Mouse (Mus musculus): ENCODE measurements around the gene Btnl6.
"Not testable (repeated sequence)": the region's sequence is repeated elsewhere in the genome, so short reads cannot be mapped to it uniquely, and the experiment has no call there.

Gene Btnl6

DNA sequence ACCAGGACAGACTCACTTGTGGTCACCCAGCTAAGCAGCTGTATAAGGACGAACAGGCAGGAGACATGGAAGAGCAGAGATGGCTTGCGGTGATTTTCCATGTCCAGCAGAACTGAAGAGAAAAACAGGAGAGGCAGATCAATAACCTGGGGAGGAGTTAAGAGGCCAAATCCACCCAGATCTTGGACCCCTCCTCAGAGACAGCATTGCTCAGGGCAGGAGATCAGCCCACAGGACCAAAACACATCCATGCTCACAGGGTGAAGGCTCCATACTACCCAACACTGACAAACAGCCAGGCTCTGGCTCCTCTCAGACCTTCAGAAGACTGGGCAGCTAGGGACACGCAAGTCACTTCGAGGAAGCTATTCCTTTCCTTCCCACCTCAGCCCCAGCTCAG lies at the start of gene Btnl6:
Btnl6 (minus strand) TSS at position 101 of the 400 bp plus-strand sequence.
- DNase-seq (ENCODE audit: low spot score in 2 of 2) = no peak

- DNase-seq (ENCODE audit: low spot score in 2 of 2) = no peak
Observed at GRCm38 (mm10) chr17:34564796-34565195, 47.6 kb upstream of the Btnl6 start.

- no peak for DNase-seq (ENCODE audit: low spot score in 2 of 2)
Observed at GRCm38 (mm10) chr17:34564003-34564421, 46.9 kb upstream of the Btnl6 start, which contains the start of gene Notch4. Gene Notch4 (plus strand): TSS chr17:34564268.

DNA sequence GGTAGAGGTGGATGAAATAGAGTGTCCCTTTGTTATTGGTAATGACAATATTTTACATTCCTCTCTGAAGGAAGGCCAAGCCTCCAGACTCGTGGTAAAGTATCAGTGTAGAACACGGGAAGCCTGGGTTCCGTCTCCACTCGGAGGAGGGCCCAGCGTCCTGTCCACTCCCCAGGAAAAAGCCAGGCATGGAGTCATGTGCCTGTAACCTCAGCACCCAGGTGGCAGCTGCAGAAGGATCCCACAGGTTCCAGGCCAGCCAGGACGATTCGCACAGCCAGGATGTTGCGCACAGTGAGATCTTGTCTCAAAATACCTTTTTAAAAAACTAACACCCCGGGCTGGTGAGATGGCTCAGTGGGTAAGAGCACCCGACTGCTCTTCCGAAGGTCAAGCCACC lies 46.2 kb upstream of the Btnl6 start:
- DNase-seq (ENCODE audit: low spot score in 2 of 2) = no peak

- DNase-seq (ENCODE audit: low spot score in 2 of 2) = no peak
Observed at GRCm38 (mm10) chr17:34562595-34562994, 45.4 kb upstream of the Btnl6 start.

- no peak for DNase-seq (ENCODE audit: low spot score in 2 of 2)
Observed at GRCm38 (mm10) chr17:34561200-34561599, 44.0 kb upstream of the Btnl6 start.

- DNase-seq (ENCODE audit: low spot score in 2 of 2) = no peak
Observed at GRCm38 (mm10) chr17:34560438-34560837, 43.3 kb upstream of the Btnl6 start.

DNA sequence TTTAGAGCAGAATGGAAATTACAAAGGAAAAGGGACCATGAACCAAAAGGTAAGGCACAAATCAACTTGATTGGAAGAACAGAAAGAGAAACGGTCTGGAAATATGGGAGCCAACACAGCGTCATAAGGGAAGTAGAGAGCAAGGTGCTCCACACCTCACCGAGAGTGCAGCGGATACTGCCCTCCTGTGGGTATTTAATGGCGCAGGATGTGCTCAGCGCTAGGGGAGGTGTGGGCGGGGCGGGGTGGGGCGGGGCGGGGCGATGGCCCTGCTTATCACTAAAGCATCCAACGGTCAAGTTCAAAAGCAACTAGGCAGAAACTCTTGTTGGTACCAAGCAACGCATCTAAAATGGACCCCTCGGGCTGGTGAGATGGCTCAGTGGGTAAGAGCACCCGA lies 42.7 kb upstream of the Btnl6 start:
- no peak for DNase-seq (ENCODE audit: low spot score in 2 of 2)

DNA sequence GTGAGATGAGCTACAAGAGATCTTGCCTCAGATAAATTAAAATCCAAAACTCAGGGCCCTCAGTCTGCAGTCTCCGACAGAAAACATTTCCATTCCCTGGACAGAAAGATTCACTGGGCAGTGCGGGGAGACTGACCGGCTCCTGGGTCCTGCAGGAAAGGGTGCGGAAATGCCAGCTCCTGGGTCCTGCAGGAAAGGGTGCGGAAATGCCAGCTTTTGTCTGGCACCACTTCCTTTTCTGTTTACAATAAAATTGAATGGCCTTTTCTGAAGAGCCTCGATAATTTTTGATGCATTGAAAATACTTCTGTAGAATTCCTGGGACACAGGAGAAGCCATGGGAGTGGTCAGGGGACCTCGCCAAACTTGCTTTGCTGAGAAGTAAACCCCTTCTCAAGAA lies 42.0 kb upstream of the Btnl6 start:
- no peak for DNase-seq (ENCODE audit: low spot score in 2 of 2)

DNA sequence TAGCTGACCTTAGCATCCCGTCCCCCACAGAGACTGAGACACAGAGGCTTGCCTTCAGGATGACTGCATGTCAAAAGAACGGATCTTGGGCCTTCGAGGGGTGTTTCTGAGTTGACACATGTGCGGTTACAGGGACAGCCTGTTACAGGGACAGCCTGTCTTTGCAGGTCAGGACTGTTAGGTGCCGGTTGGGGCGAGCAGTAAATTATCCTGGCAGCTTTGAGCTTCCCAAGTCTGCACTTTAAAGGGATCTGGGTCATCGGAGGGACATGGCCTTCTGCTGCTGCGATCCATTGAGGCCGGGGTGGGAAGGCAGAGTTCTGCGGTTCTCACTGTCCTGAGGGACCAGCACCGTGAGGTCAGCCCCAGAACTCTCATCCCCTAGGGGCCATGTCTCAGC lies 40.3 kb upstream of the Btnl6 start:
- no peak for DNase-seq (ENCODE audit: low spot score in 2 of 2)

DNA sequence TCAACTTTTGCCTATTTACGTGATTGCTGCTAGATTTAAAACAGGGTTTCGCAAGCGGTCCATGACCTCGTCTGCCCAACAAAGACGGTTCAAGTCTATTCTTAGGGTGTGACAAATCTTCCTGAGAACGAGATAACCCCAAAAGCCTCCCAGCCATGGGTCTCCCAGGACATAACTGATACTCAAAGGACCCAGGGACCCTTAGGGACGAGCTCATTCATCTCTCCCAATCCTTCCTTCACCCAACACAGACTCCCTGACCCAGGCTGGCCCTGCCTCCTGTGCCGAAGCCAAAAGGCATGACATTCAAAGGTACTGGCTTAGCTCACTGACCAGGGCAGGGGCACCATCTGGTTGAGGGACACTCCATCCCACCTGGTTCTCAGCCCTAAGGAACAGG lies 39.3 kb upstream of the Btnl6 start:
- no peak for DNase-seq (ENCODE audit: low spot score in 2 of 2)

DNA sequence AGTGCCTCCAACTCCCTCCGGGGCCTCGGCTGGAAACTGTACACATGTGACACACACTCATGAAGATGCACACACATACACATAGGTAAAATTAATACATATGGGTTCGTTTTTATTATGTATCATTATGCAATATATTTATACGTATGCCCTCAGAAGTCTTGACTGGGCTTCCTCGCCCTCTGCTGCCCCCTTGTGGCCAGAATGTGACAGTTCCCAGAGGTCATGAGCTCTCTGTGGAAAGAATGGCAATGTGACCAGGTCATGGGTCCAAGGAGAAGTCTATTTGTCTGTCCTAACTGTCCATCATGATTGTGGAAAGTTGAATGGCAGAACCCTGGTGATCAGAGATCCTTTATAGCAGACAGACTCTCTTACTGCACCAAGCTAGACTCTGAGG lies 38.3 kb upstream of the Btnl6 start:
- peak; percentile 63 to 77 for DNase-seq (ENCODE audit: low spot score in 2 of 2)

GRCm38 (mm10) chr17:34549843-34550242 lies 32.7 kb upstream of the Btnl6 start:
- no peak for DNase-seq (ENCODE audit: low spot score in 2 of 2)

- DNase-seq (ENCODE audit: low spot score in 2 of 2) = no peak
Observed at GRCm38 (mm10) chr17:34549156-34549555, 32.0 kb upstream of the Btnl6 start.

GRCm38 (mm10) chr17:34547601-34548000 lies 30.4 kb upstream of the Btnl6 start:
- no peak for DNase-seq (ENCODE audit: low spot score in 2 of 2)

DNA sequence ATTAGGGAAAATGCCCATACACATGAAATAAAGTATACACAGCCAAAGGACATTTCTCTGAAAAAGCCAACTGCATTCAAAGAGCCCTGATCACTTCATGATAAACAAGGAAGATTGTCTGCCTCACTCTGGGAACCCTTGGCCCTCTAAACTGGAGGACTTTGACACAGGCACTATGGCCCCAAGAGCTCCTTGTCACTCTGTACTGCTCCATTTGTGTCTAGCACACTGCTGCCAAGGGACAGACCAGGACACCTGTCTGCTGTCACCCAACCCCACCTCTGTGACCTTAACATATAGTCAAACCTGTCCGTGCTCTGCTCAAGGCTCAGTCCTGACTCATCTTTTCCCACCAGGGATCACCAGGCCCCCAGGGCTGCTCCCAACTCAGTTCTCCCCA lies 29.6 kb upstream of the Btnl6 start:
- no peak for DNase-seq (ENCODE audit: low spot score in 2 of 2)

DNA sequence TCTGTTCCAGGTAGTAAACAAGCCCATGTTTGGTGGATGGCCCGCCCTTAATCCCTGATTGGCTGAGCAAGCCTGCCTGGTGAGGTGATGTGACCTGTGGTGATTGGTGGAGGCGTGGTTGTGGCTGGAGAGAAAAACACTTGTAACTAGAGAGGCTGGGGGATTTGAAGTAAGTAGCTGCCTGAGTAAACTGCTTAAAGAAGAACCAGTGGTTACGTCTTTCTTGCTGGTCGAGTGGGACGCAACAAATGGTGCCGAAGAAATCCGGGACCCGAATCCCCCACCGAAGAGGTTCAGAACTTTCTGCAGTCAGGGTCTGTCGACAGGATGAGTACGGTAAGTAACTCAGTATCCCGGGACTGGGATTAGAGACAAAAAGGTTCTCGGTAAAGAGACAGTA lies 26.4 kb upstream of the Btnl6 start:
- not testable (repeated sequence) for DNase-seq (ENCODE audit: low spot score in 2 of 2)

DNA sequence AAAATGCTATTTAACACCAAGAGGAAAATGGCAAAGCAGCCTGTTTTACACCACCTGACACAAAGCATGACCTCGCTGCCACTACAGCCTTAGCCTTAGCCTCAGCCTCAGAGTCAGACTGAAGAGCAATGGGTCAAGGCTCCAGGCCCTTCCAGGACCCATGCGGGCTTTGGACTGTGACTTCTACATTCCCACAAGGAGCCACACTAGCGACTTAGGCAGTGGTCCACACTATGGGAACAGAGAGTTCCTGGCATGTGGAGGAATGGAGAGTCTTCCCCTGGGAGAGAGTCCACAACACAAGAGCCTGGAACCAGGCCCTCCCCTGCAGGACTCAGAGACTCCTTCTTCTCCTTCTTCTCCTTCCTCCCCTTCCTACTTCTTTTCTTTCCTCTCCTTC lies 15.5 kb upstream of the Btnl6 start:
- DNase-seq (ENCODE audit: low spot score in 2 of 2) = no peak

- DNase-seq (ENCODE audit: low spot score in 2 of 2) = no peak
Observed at GRCm38 (mm10) chr17:34519001-34519400, 1.8 kb upstream of the Btnl6 start.

- not testable (repeated sequence) for DNase-seq (ENCODE audit: low spot score in 2 of 2)
Observed at GRCm38 (mm10) chr17:34518571-34518970, 1.4 kb upstream of the Btnl6 start.

DNA sequence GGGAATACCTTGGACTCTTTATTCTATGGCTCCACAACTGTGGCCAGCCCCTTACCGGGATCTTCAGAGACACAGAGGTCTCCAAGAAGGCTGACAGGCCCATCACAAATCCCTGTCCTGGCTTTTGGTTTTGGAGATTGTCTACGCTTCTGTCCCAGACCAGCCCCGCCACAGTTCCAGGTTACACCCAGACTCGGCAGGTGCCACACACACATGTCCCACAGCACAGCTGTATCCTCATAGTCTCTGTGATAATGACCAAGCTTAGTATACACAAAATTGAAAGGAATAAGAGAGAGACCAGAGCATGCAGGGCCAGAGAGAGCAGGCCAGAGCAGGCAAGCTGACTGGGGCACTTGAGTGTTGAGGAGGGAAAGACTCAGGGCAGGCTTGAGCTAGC lies 643 bp upstream of the Btnl6 start:
- no peak for DNase-seq (ENCODE audit: low spot score in 2 of 2)

DNA sequence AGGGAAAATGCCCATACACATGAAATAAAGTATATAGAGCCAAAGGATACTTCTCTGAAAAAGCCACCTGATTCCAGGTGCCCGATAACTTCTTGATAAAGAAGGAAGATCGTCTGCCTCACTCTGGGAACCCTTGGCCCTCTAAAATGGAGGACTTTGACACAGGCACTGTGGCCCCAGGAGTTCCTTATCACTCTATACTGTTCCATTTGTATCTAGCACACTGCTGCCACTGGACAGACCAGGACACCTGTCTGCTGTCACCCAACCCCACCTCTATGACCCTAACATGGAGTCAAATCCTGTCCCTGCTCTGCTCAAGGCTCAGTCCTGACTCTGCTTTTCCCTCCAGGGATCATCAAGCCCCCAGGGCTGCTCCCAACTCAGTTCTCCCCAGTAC lies 638 bp downstream of the Btnl6 start:
- DNase-seq (ENCODE audit: low spot score in 2 of 2) = no peak

DNA sequence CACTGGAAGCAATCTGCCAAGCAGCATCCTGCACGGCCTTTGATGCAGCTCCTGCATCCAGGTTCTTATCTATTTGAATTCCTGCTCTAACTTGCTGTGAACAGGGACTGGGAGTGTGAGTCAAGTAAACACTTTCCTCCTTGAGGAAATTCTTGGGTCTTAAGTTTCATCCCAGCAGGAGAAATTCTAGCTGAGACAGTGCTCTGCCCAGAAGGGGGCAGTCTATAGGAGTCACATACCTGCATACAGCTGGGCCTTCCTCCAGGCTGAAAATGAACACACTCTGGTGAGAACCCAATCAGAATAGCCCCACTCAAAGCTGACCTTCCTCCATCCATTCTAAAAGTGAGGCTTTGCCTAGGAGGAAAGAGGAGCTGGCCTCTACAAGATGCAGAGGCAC lies 5.4 kb downstream of the Btnl6 start:
- not testable (repeated sequence) for DNase-seq (ENCODE audit: low spot score in 2 of 2)

DNA sequence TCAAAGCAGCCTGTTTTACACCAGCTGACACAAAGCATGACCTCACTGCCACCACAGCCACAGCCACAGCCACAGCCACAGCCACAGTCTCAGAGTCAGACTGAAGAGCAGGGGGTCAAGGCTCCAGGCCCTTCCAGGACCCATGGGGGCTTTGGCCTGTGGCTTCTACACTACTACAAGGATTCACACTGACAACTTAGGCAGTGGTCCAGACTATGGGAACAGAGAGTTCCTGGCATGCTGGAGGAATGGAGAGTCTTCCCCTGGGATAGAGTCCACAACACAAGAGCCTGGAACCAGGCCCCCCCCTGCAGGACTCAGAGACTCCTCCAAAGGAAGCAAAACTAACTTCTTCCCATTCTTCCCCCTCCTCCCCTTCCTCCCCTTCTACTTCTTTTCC lies 9.6 kb downstream of the Btnl6 start:
- no peak for DNase-seq (ENCODE audit: low spot score in 2 of 2)

DNA sequence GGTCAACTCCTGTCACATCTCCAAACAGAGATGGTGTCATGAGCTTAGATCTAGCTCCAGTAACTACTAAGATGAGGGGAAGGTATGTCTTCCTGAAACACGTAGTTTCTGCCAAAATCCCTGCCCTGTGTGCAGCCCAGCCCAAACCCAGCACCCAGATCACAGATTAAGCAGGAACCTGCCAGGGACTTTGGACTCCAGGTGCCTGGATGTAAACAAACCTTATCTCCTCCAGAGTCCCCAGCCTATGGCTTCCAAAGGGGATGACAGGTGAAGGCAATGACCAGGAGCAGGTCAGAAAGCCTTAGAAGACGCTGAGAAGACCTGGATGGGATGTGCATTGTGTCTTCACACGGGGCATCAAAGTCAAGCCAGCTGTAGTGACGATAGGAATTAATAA lies 19.4 kb downstream of the Btnl6 start:
- not testable (repeated sequence) for DNase-seq (ENCODE audit: low spot score in 2 of 2)
